Mouse (Mus musculus): ENCODE measurements around the gene Svip. TPM values are rescaled to one million over a fixed set of nuclear protein-coding genes. Genes with fewer than 3 reads are reported as not detected.

Gene Svip
- total and polyA plus RNA-seq, 2 experiments from 2014 or later: 16.0 to 22.9 TPM

- no peak overlapping the region for H3K27ac ChIP-seq (ENCODE audit: low read depth, low read length)
- no peak overlapping the region for H3K9ac ChIP-seq
- DNase-seq (no peak), ATAC-seq (no peak)
- H3K4me2 ChIP-seq (ENCODE audit: low read depth): no peak overlapping the region
- no peaks in the 10 kb centered on the region for H3K9me3 ChIP-seq (ENCODE audit: low read length)
- H3K4me1 ChIP-seq (ENCODE audit: insufficient read depth): 0 out of 2 replicates have a peak, but pooled peaks cover 3% of the 10 kb centered on the region
- 25% methylated on average over 10 of the region's 10 CpGs for WGBS
- no peak overlapping the region for H3K4me3 ChIP-seq (ENCODE audit: low read depth, low read length)
- no peak for TF ChIP-seq CTCF (IDR thresholded peaks at IDR 0.05; ENCODE audit: low read depth)
- H3K27me3 ChIP-seq (ENCODE audit: insufficient read depth, low read length): no peaks in the 10 kb centered on the region
- 0 out of 2 replicates have a peak, but pooled peaks cover 3% of the 10 kb centered on the region for H3K36me3 ChIP-seq (ENCODE audit: insufficient read depth)
Measured at GRCm38 (mm10) chr7:51962219-51962952, 43.4 kb downstream of the Svip start.

GRCm38 (mm10) chr7:51960698-51961374, 45.0 kb downstream of the Svip start:
- Histone ChIP-seq H3K9me3 (ENCODE audit: low read length) (no peaks in the 10 kb centered on the region), H3K4me2 (ENCODE audit: low read depth) (no peak overlapping the region), H3K9ac (no peak overlapping the region), H3K4me1 (ENCODE audit: insufficient read depth) (0 out of 2 replicates have a peak, but pooled peaks cover 3% of the 10 kb centered on the region), H3K27me3 (ENCODE audit: insufficient read depth, low read length) (no peaks in the 10 kb centered on the region), H3K27ac (ENCODE audit: low read depth, low read length) (no peak overlapping the region), H3K4me3 (ENCODE audit: low read depth, low read length) (no peak overlapping the region), H3K36me3 (ENCODE audit: insufficient read depth) (0 out of 2 replicates have a peak, but pooled peaks cover 3% of the 10 kb centered on the region)
- WGBS: 43% methylated on average over 6 of the region's 6 CpGs
- peak; percentile 61 for DNase-seq
- ATAC-seq: peak; percentile 69
- TF ChIP-seq CTCF (IDR thresholded peaks at IDR 0.05; ENCODE audit: low read depth): no peak

GRCm38 (mm10) chr7:51957766-51958165, 48.1 kb downstream of the Svip start:
- no peak for DNase-seq
- no peak for TF ChIP-seq CTCF (IDR thresholded peaks at IDR 0.05; ENCODE audit: low read depth)
- H3K4me1 ChIP-seq (ENCODE audit: insufficient read depth): 0 out of 2 replicates have a peak, but pooled peaks cover 3% of the 10 kb centered on the region
- ATAC-seq: no peak
- H3K4me3 ChIP-seq (ENCODE audit: low read depth, low read length): no peak overlapping the region
- no peaks in the 10 kb centered on the region for H3K9me3 ChIP-seq (ENCODE audit: low read length)
- H3K4me2 ChIP-seq (ENCODE audit: low read depth): no peak overlapping the region
- no peaks in the 10 kb centered on the region for H3K27me3 ChIP-seq (ENCODE audit: insufficient read depth, low read length)
- H3K27ac ChIP-seq (ENCODE audit: low read depth, low read length): no peak overlapping the region
- no peak overlapping the region for H3K9ac ChIP-seq
- no peaks in the 10 kb centered on the region for H3K36me3 ChIP-seq (ENCODE audit: insufficient read depth)

- Histone ChIP-seq H3K4me1 (ENCODE audit: insufficient read depth) (0 out of 2 replicates have a peak, but pooled peaks cover 2% of the 10 kb centered on the region), H3K4me3 (ENCODE audit: low read depth, low read length) (no peak overlapping the region), H3K9me3 (ENCODE audit: low read length) (no peaks in the 10 kb centered on the region), H3K4me2 (ENCODE audit: low read depth) (no peak overlapping the region), H3K27ac (ENCODE audit: low read depth, low read length) (no peak overlapping the region), H3K36me3 (ENCODE audit: insufficient read depth) (no peaks in the 10 kb centered on the region), H3K9ac (no peak overlapping the region), H3K27me3 (ENCODE audit: insufficient read depth, low read length) (no peaks in the 10 kb centered on the region)
- peak; percentile 27; the same call in 1 of the 2 replicates for ATAC-seq
- TF ChIP-seq CTCF (IDR thresholded peaks at IDR 0.05; ENCODE audit: low read depth): no peak
- WGBS: 39% methylated on average over 9 of the region's 9 CpGs
- DNase-seq: no peak
Measured at GRCm38 (mm10) chr7:51955424-51956041, 50.3 kb downstream of the Svip start.

Other genes with a start within 250 kb of the Svip start
- 17.5 and 51.6 TPM in 2 replicates for gene Gas2, start 144.0 kb downstream of the Svip start, total RNA-seq (2014; rRNA removed)
- 10.0 and 14.9 TPM in 2 replicates for gene Gas2, start 144.0 kb downstream of the Svip start, polyA plus RNA-seq (2015; fragmentation: Nextera tagmentation; extraction: Ambion mirVana)
- 8.8 and 17.8 TPM in 2 replicates for gene Fancf, start 143.8 kb downstream of the Svip start, total RNA-seq (2014; rRNA removed)
- 9.1 TPM in 2 replicates for gene Fancf, start 143.8 kb downstream of the Svip start, polyA plus RNA-seq (2015; fragmentation: Nextera tagmentation; extraction: Ambion mirVana)
- not detected in 2 replicates for gene 1700015G11Rik, start 9.7 kb upstream of the Svip start, total RNA-seq (2014; rRNA removed)
- gene 1700015G11Rik, start 9.7 kb upstream of the Svip start, polyA plus RNA-seq (2015; fragmentation: Nextera tagmentation; extraction: Ambion mirVana): not detected in 2 replicates

Data from forebrain, postnatal 0 days (tissue).